Mouse (Mus musculus): ENCODE data around the gene Myzap.

The Myzap gene

GRCm38 (mm10) chr9:71604914-71605635 is 12.9 kb upstream of the Myzap start:
- in situ Hi-C loops (cut with MboI, MseI) = no loop called here

GRCm38 (mm10) chr9:71599861-71600260 is 7.7 kb upstream of the Myzap start:
- in situ Hi-C loops (cut with MboI, MseI) = no loop called here

GRCm38 (mm10) chr9:71596888-71597287 is 4.7 kb upstream of the Myzap start:
- in situ Hi-C loops (cut with MboI, MseI) = no loop called here

- in situ Hi-C loops (cut with MboI, MseI) = no loop called here
These were observed 571 bp upstream of the Myzap start for GRCm38 (mm10) chr9:71592577-71593285.

GRCm38 (mm10) chr9:71591106-71591505 is 1.1 kb downstream of the Myzap start:
- in situ Hi-C loops (cut with MboI, MseI) = no loop called here

- in situ Hi-C loops (cut with MboI, MseI) = no loop called here
These were observed 2.4 kb downstream of the Myzap start for GRCm38 (mm10) chr9:71589771-71590170.

- in situ Hi-C loops (cut with MboI, MseI) = no loop called here
These were observed 3.1 kb downstream of the Myzap start for GRCm38 (mm10) chr9:71588930-71589592.

- in situ Hi-C loops (cut with MboI, MseI) = no loop called here
These were observed 5.8 kb downstream of the Myzap start for GRCm38 (mm10) chr9:71586408-71586807.

- in situ Hi-C loops (cut with MboI, MseI) = no loop called here
These were observed 9.4 kb downstream of the Myzap start for GRCm38 (mm10) chr9:71582771-71583170.

- in situ Hi-C loops (cut with MboI, MseI) = no loop called here
These were observed 13.1 kb downstream of the Myzap start for GRCm38 (mm10) chr9:71578896-71579564.

- in situ Hi-C loops (cut with MboI, MseI) = no loop called here
These were observed 17.7 kb downstream of the Myzap start for GRCm38 (mm10) chr9:71574440-71574839.

GRCm38 (mm10) chr9:71573771-71574340 is 18.3 kb downstream of the Myzap start:
- in situ Hi-C loops (cut with MboI, MseI) = no loop called here

- in situ Hi-C loops (cut with MboI, MseI) = no loop called here
These were observed 21.0 kb downstream of the Myzap start for GRCm38 (mm10) chr9:71571150-71571633.

GRCm38 (mm10) chr9:71570170-71570569 is 22.0 kb downstream of the Myzap start:
- in situ Hi-C loops (cut with MboI, MseI) = no loop called here

- in situ Hi-C loops (cut with MboI, MseI) = no loop called here
These were observed 23.7 kb downstream of the Myzap start for GRCm38 (mm10) chr9:71568323-71568942.

- in situ Hi-C loops (cut with MboI, MseI) = no loop called here
These were observed 24.8 kb downstream of the Myzap start for GRCm38 (mm10) chr9:71567391-71567790.

GRCm38 (mm10) chr9:71566763-71567162 is 25.4 kb downstream of the Myzap start:
- in situ Hi-C loops (cut with MboI, MseI) = no loop called here

GRCm38 (mm10) chr9:71557737-71558136 is 34.4 kb downstream of the Myzap start:
- in situ Hi-C loops (cut with MboI, MseI) = no loop called here

- in situ Hi-C loops (cut with MboI, MseI) = no loop called here
These were observed 38.2 kb downstream of the Myzap start for GRCm38 (mm10) chr9:71554001-71554400.

- in situ Hi-C loops (cut with MboI, MseI) = no loop called here
These were observed 42.0 kb downstream of the Myzap start for GRCm38 (mm10) chr9:71550176-71550575.

GRCm38 (mm10) chr9:71547704-71548275 is 44.4 kb downstream of the Myzap start:
- in situ Hi-C loops (cut with MboI, MseI) = no loop called here
